Mouse (Mus musculus) heart, embryonic 16.5 days (tissue): ENCODE results near the gene Lrrn3. TPM values are rescaled to one million over a fixed set of nuclear protein-coding genes. Genes with fewer than 3 reads are reported as not detected.
A peak's percentile ranks its signal among the peaks of the same experiment; 100 is the strongest.

ENCODE experiments used
- ATAC-seq: fragments of 200-750 bp; cut with Nextera tagmentation; replicated peaks from 2 replicates; pipeline ENCODE4 v1.8.0; 2017; ENCODE audit warnings: moderate number of reproducible peaks; ENCODE audit not compliant: insufficient read depth, low FRiP score; ENCODE audit errors: extremely low read depth
- H3K27ac ChIP-seq: fragments of 300-500 bp; sonication (generic); 2 replicates; pipeline ENCODE4 v1.5.1; 2014; ENCODE audit warnings: mild to moderate bottlenecking, low read length, control low read depth, moderate library complexity
- H3K27me3 ChIP-seq: fragments of 300-500 bp; sonication (generic); 2 replicates; pipeline ENCODE4 v1.6.1; 2014; ENCODE audit warnings: low read length, mixed read lengths; ENCODE audit not compliant: control insufficient read depth, insufficient read depth
- H3K36me3 ChIP-seq: fragments of 300-500 bp; sonication (generic); 2 replicates; pipeline ENCODE4 v1.6.1; 2014; ENCODE audit not compliant: control insufficient read depth, insufficient read depth
- H3K4me1 ChIP-seq: fragments of 300-500 bp; sonication (generic); 2 replicates; pipeline ENCODE4 v1.6.1; 2014; ENCODE audit warnings: low read length, mixed read lengths; ENCODE audit not compliant: control insufficient read depth, insufficient read depth
- H3K4me2 ChIP-seq: fragments of 300-500 bp; sonication (generic); 2 replicates; pipeline ENCODE4 v1.6.1; 2014; ENCODE audit warnings: low read depth, mild to moderate bottlenecking, control low read depth, low read length
- H3K4me3 ChIP-seq: fragments of 300-500 bp; sonication (generic); 2 replicates; pipeline ENCODE4 v1.5.1; 2014; ENCODE audit warnings: mild to moderate bottlenecking, control low read depth, low read length
- H3K9ac ChIP-seq: fragments of 300-500 bp; sonication (generic); 2 replicates; pipeline ENCODE4 v1.6.1; 2014; ENCODE audit warnings: low read length, control low read depth
- H3K9me3 ChIP-seq: fragments of 300-500 bp; sonication (generic); replicated peaks from 2 replicates; pipeline ENCODE4 v1.6.1; 2016; ENCODE audit warnings: low read length; ENCODE audit not compliant: control insufficient read depth
- WGBS: fragments of 180-500 bp; shearing (Covaris S2); extraction: QIAGEN DNeasy Blood & Tissue Kit; methylation state at CpG from one replicate; pipeline ENCODE4 v1.1.7; 2014; 5-methylcytosine and 5-hydroxymethylcytosine counted together
- polyA plus RNA-seq: library from polyadenylated mRNA; unstranded; fragments of >200 nt; fragmentation: Nextera tagmentation; extraction: Ambion mirVana; gene quantifications from 2 replicates; pipeline ENCODE4 v1.2.1, GENCODE M21; 2015

Gene Lrrn3
- polyA plus RNA-seq, 1 experiment from 2014 or later, result 3.3 TPM

- H3K4me1 ChIP-seq, result no peaks in the 10 kb centered on the region
- no peaks in the 10 kb centered on the region for H3K9me3 ChIP-seq
- no peak for ATAC-seq
- no peaks in the 10 kb centered on the region for H3K27me3 ChIP-seq
- no peak overlapping the region for H3K4me2 ChIP-seq
- H3K9ac ChIP-seq, result no peak overlapping the region
- H3K27ac ChIP-seq, result no peak overlapping the region
- no peaks in the 10 kb centered on the region for H3K36me3 ChIP-seq
- no peak overlapping the region for H3K4me3 ChIP-seq
- 36% methylated on average over 10 of the region's 10 CpGs for WGBS
These were observed 8.4 kb upstream of the Lrrn3 start for GRCm38 (mm10) chr12:41494620-41495019.

- no peak overlapping the region for H3K27ac ChIP-seq
- no peak overlapping the region; the same call in 1 of the 2 replicates for H3K4me2 ChIP-seq
- no peak for ATAC-seq
- H3K4me3 ChIP-seq, result no peak overlapping the region
- 26% methylated on average over 5 of the region's 5 CpGs for WGBS
- H3K9me3 ChIP-seq, result no peaks in the 10 kb centered on the region
- no peak overlapping the region for H3K9ac ChIP-seq
- no peaks in the 10 kb centered on the region for H3K36me3 ChIP-seq
- no peaks in the 10 kb centered on the region for H3K27me3 ChIP-seq
- peaks cover 6% of the 10 kb centered on the region for H3K4me1 ChIP-seq
These were observed 774 bp upstream of the Lrrn3 start for GRCm38 (mm10) chr12:41487005-41487404.

GRCm38 (mm10) chr12:41485512-41486215, 567 bp downstream of the Lrrn3 start:
- Histone ChIP-seq H3K4me2 (peak overlapping the region; percentile 69), H3K4me3 (peak overlapping the region; percentile 59), H3K27me3 (no peaks in the 10 kb centered on the region), H3K9ac (peak overlapping the region; percentile 55), H3K9me3 (no peaks in the 10 kb centered on the region), H3K36me3 (no peaks in the 10 kb centered on the region), H3K4me1 (peaks cover 6% of the 10 kb centered on the region), H3K27ac (no peak overlapping the region)
- WGBS, result 14% methylated on average over 12 of the region's 12 CpGs
- peak; percentile 83 for ATAC-seq

GRCm38 (mm10) chr12:41484689-41485511, 1.3 kb downstream of the Lrrn3 start:
- 27% methylated on average over 16 of the region's 16 CpGs for WGBS
- Histone ChIP-seq H3K27ac (no peak overlapping the region), H3K9ac (peak overlapping the region; percentile 55), H3K4me3 (peak overlapping the region; percentile 59), H3K9me3 (no peaks in the 10 kb centered on the region), H3K4me2 (peak overlapping the region; percentile 69), H3K27me3 (no peaks in the 10 kb centered on the region), H3K4me1 (peaks cover 6% of the 10 kb centered on the region), H3K36me3 (no peaks in the 10 kb centered on the region)
- ATAC-seq, result no peak

- H3K9ac ChIP-seq, result no peak overlapping the region
- 60% methylated on average over 23 of the region's 23 CpGs for WGBS
These were observed 2.4 kb downstream of the Lrrn3 start for GRCm38 (mm10) chr12:41483593-41484451.

GRCm38 (mm10) chr12:41483091-41483592, 3.1 kb downstream of the Lrrn3 start:
- H3K4me3 ChIP-seq, result no peak overlapping the region
- 87% methylated on average over 5 of the region's 5 CpGs for WGBS

More at GRCm38 (mm10) chr12:41483593-41484451, 2.4 kb downstream of the Lrrn3 start:
- peak overlapping the region; percentile 69 for H3K4me2 ChIP-seq
- peak overlapping the region; percentile 59 for H3K4me3 ChIP-seq
- no peaks in the 10 kb centered on the region for H3K9me3 ChIP-seq
- H3K27me3 ChIP-seq, result no peaks in the 10 kb centered on the region
- ATAC-seq, result no peak
- H3K4me1 ChIP-seq, result peaks cover 9% of the 10 kb centered on the region
- no peak overlapping the region for H3K27ac ChIP-seq
- no peaks in the 10 kb centered on the region for H3K36me3 ChIP-seq

GRCm38 (mm10) chr12:41481486-41481885, 4.7 kb downstream of the Lrrn3 start:
- Histone ChIP-seq H3K9me3 (no peaks in the 10 kb centered on the region), H3K9ac (no peak overlapping the region), H3K4me1 (peaks cover 7% of the 10 kb centered on the region; the same call in 1 of the 2 replicates), H3K27ac (no peak overlapping the region), H3K36me3 (no peaks in the 10 kb centered on the region), H3K27me3 (no peaks in the 10 kb centered on the region), H3K4me3 (no peak overlapping the region), H3K4me2 (no peak overlapping the region)
- ATAC-seq, result no peak
- 41% methylated on average over 2 of the region's 2 CpGs for WGBS

More at GRCm38 (mm10) chr12:41483091-41483592, 3.1 kb downstream of the Lrrn3 start:
- Histone ChIP-seq H3K9ac (no peak overlapping the region), H3K36me3 (no peaks in the 10 kb centered on the region), H3K4me2 (peak overlapping the region; percentile 69), H3K27me3 (no peaks in the 10 kb centered on the region), H3K9me3 (no peaks in the 10 kb centered on the region), H3K4me1 (peaks cover 9% of the 10 kb centered on the region), H3K27ac (no peak overlapping the region)
- no peak for ATAC-seq

GRCm38 (mm10) chr12:41469096-41469801, 17.0 kb downstream of the Lrrn3 start:
- Histone ChIP-seq H3K9ac (no peak overlapping the region), H3K4me2 (no peak overlapping the region), H3K9me3 (no peaks in the 10 kb centered on the region), H3K27ac (no peak overlapping the region), H3K36me3 (no peaks in the 10 kb centered on the region), H3K4me1 (no peaks in the 10 kb centered on the region), H3K4me3 (no peak overlapping the region), H3K27me3 (no peaks in the 10 kb centered on the region)
- WGBS, result 67% methylated on average over 6 of the region's 6 CpGs
- no peak for ATAC-seq
